Mouse (Mus musculus): Measurements from ENCODE around the gene Taf5l. TPM values are rescaled to one million over a fixed set of nuclear protein-coding genes. Genes with fewer than 3 reads are reported as not detected.
"Not testable (repeated sequence)": the region's sequence is repeated elsewhere in the genome, so short reads cannot be mapped to it uniquely, and the experiment has no call there.

Gene Taf5l
- total RNA-seq, 2 experiments from 2014 or later: 33.7 to 34.4 TPM

DNA sequence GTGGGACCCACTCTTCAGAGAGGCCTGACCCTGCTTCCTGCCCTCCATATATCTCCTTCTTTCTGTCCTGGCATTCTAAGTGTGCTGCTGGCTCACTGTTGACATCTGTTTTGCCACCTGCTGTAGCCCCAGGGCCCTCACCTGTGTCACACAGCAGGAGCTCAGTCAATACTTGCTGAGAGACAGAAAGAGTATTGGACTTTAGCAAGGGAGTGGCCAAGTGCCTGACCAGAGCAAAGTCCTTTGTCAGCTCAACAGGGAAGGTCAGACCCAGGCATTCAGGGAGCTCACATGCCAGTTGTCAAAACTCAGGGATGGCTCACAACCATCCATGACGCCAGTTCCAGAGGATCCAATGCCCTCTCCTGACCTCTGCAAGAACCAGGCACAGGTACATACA, 47.7 kb downstream of the Taf5l start:
- no peak for DNase-seq (ENCODE audit: low spot score in 2 of 2)

DNA sequence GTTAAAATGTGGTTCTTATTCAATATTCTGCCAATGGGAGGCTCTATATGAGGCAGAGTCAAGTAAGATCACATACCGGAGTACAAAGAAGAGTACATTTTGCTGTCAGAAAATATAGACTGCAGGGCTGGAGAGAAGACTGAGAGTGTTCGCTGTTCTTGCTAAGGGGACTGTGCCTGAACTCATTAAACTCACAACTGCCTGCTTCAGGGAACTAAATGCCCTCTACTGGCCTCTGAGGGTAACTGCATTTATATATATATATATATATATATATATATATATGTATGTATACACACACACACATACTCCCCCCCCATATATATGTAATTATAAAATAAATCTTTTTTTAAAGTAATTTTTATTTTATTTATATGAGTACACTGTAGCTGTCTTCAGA, 54.3 kb downstream of the Taf5l start:
- DNase-seq (ENCODE audit: low spot score in 2 of 2): no peak

- DNase-seq (ENCODE audit: low spot score in 2 of 2): no peak
These were observed 59.8 kb downstream of the Taf5l start for GRCm38 (mm10) chr8:123961371-123961770.

GRCm38 (mm10) chr8:123960556-123960955, 60.6 kb downstream of the Taf5l start:
- DNase-seq (ENCODE audit: low spot score in 2 of 2): not testable (repeated sequence)

DNA sequence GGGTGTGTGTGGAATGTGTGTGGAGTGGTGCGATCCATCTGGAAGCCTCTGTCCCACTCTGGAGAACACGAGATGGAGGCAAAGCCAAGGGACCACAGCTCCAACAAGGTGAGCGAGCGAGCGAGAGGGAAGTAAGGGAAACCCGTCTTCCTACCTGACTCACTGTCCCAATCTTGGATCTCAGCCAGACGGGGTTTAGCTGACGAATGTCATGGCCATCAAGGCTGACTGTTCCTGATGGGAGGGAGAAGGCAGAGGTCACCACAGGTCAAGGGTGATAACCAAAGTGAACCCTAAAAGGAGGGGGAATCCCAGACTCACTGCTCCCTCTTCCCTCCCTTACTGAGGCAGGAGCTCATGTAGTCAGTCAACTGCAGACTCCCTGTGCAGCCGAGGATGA, 61.1 kb downstream of the Taf5l start:
- no peak for DNase-seq (ENCODE audit: low spot score in 2 of 2)

- DNase-seq (ENCODE audit: low spot score in 2 of 2): no peak
These were observed 61.7 kb downstream of the Taf5l start for GRCm38 (mm10) chr8:123959473-123959872.

- DNase-seq (ENCODE audit: low spot score in 2 of 2): no peak
These were observed 63.1 kb downstream of the Taf5l start for GRCm38 (mm10) chr8:123958130-123958529.

- DNase-seq (ENCODE audit: low spot score in 2 of 2): no peak
These were observed 67.0 kb downstream of the Taf5l start for GRCm38 (mm10) chr8:123954246-123954645.

GRCm38 (mm10) chr8:123953686-123954085, 67.5 kb downstream of the Taf5l start:
- DNase-seq (ENCODE audit: low spot score in 2 of 2): no peak

DNA sequence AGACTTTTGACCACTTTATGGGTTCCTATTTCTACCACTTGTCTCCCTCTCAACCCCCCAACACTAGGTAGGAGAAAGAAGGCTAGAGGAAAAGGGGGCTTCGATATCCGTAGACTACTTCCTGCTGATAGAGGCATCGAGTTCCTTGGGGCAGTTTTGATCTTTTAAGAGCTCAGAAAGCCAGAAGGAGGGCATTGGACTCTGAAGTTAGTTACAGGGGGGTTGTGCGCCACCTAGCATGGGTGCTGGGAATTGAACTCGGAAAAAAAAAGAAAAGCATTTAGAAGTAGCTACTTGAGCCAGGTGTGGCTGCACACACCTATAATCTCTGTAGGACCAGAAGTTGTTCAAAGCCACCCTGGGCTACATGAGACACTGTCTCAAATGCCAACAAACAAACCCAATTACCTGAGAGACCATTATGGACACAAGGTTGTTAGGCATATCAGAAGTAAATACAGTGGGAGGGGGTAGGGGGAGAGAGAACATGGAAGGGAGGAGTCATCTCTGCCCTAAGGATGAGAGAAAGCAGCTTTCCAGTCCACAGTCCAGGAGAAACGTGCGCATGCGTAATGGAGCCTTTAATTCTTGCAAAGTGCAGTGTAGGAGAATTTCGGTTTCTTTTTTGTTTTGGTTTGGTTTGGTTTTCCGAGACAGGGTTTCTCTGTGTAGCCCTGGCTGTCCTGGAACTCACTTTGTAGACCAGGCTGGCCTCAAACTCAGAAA, 71.0 kb downstream of the Taf5l start:
- peak in 1 of 2 experiments; percentile 20 for DNase-seq (ENCODE audit: low spot score in 2 of 2)

GRCm38 (mm10) chr8:123949686-123949986, 71.6 kb downstream of the Taf5l start:
- no peak for DNase-seq (ENCODE audit: low spot score in 2 of 2)

GRCm38 (mm10) chr8:123948942-123949685, 72.1 kb downstream of the Taf5l start, which contains the start of gene Nup133:
TSS of gene Nup133 (minus strand) at chr8:123949265.
- DNase-seq (ENCODE audit: low spot score in 2 of 2): peak; percentile 99 to 100

Small RNA genes within 50 kb of the gene (microRNA-seq; reads per million reads assigned to microRNA genes)
- not detected for gene Mir1967

Other genes starting within 250 kb of the Taf5l start
- gene Rab4a, start 215.4 kb downstream of the Taf5l start, total RNA-seq (2021): 10 to 100 TPM; 29.5 to 30.9 TPM
- gene Ccsap, start 161.2 kb downstream of the Taf5l start, total RNA-seq (2021): 1 to 10 TPM; 7.3 to 8.0 TPM
- gene Acta1, start 126.6 kb downstream of the Taf5l start, total RNA-seq (2021): 1,000 to 10,000 TPM in 1 of 2 experiments, 100 to 1,000 TPM in 1; 358 to 1,099 TPM
- 10 to 100 TPM; 32.2 to 33.4 TPM for gene Nup133, start 72.1 kb downstream of the Taf5l start, total RNA-seq (2021)
- gene Abcb10, start 38.3 kb downstream of the Taf5l start, total RNA-seq (2021): 10 to 100 TPM; 19.4 to 24.5 TPM
- gene Urb2, start 111 bp upstream of the Taf5l start, total RNA-seq (2021): 10 to 100 TPM; 14.1 to 14.3 TPM
- gene Galnt2, start 210.0 kb upstream of the Taf5l start, total RNA-seq (2021): 10 to 100 TPM; 65.3 to 81.1 TPM

All from adrenal gland, postnatal 4 days (tissue).